ENCODE assay signal across 22 mouse cellular contexts in genomic region chr9:26977754-26978153, GRCm38 (mm10). TPM values are rescaled to one million over a fixed set of nuclear protein-coding genes. Genes with fewer than 3 reads are reported as not detected.
"Had no signal": no experiment of that assay in that cellular context is flagged by ENCODE, and none has a peak within 500 bp of the region (broad histone marks: within the 10 kb centered on the region; RNA-seq: fewer than 3 reads in every experiment).

No protein-coding gene starts in this region.

- H3K4me2 ChIP-seq: kidney, embryonic 15.5 days; limb, embryonic 15.5 days; liver, embryonic 12.5 days; lung, embryonic 14.5 days; midbrain, embryonic 13.5 days; neural tube, embryonic 12.5 days had no signal

- H3K4me3 ChIP-seq: kidney, embryonic 15.5 days; limb, embryonic 15.5 days; liver, embryonic 12.5 days; midbrain, embryonic 13.5 days; myocyte; neural tube, embryonic 12.5 days had no signal

- H3K27me3 ChIP-seq: kidney, embryonic 15.5 days; limb, embryonic 15.5 days; liver, embryonic 12.5 days; midbrain, embryonic 13.5 days; neural tube, embryonic 12.5 days had no signal

- DNase-seq: kidney, adult 2 months; kidney, postnatal 14 days; lung, embryonic 14.5 days; lung, postnatal 10 days; retina, postnatal 1 day; right cerebral cortex, postnatal 25 days; thymus, postnatal 14 days had no signal

- H3K9ac ChIP-seq: kidney, embryonic 15.5 days; limb, embryonic 15.5 days; liver, embryonic 12.5 days; lung, embryonic 14.5 days; midbrain, embryonic 13.5 days; neural tube, embryonic 12.5 days had no signal

- H3K9me3 ChIP-seq: kidney, embryonic 15.5 days; limb, embryonic 15.5 days; liver, embryonic 12.5 days; midbrain, embryonic 13.5 days; neural tube, embryonic 12.5 days had no signal

- H3K4me1 ChIP-seq: kidney, embryonic 15.5 days; limb, embryonic 15.5 days; liver, embryonic 12.5 days; midbrain, embryonic 13.5 days; neural tube, embryonic 12.5 days had no signal

- ATAC-seq: intestine, embryonic 16.5 days; liver, embryonic 12.5 days; midbrain, embryonic 13.5 days had no signal

- H3K27ac ChIP-seq: kidney, embryonic 15.5 days; limb, embryonic 15.5 days; liver, embryonic 12.5 days; midbrain, embryonic 13.5 days; neural tube, embryonic 12.5 days had no signal

RNA-seq across cellular contexts. Expression of gene Gm1110, which starts 54.8 kb away (rescaled TPM):
- total RNA-seq: layer of hippocampus, postnatal 25 days; left cerebral cortex, postnatal 10 days; megakaryocyte-erythroid progenitor cell, adult 5-6 weeks; neutrophil, adult 5-6 weeks had no signal
- polyA plus RNA-seq: intestine, embryonic 16.5 days; kidney, adult 2 months; kidney, embryonic 15.5 days; limb, embryonic 11.5 days; liver, embryonic 12.5 days; liver, embryonic 16.5 days; lung, embryonic 14.5 days; myocyte; neural tube, embryonic 12.5 days; small intestine, adult 2 months; stomach, embryonic 16.5 days had no signal
